Mouse (Mus musculus) gastrocnemius, adult 8-10 months (tissue): ENCODE measurements around the gene Tpo. TPM values are rescaled to one million over a fixed set of nuclear protein-coding genes. Genes with fewer than 3 reads are reported as not detected.

Source experiments
- DNase-seq, 2 experiments: peaks; one replicate each; pipeline ENCODE4 v3.0.0; 2022; ENCODE audit warnings: low spot score in 2 of 2
- total RNA-seq, 4 experiments: library from RNA; stranded (reverse); gene quantifications; 2 replicates each; pipeline ENCODE4 v1.2.4; 2022

Tpo gene
- total RNA-seq, 4 experiments from 2014 or later, result not detected

GRCm38 (mm10) chr12:30077056-30077455 lies 55.4 kb downstream of the Tpo start:
- DNase-seq, result no peak

- DNase-seq, result no peak
These were observed 56.1 kb downstream of the Tpo start for GRCm38 (mm10) chr12:30076316-30076715.

GRCm38 (mm10) chr12:30069321-30069720 lies 63.1 kb downstream of the Tpo start:
- DNase-seq, result no peak

GRCm38 (mm10) chr12:30067806-30068205 lies 64.6 kb downstream of the Tpo start:
- no peak for DNase-seq

- DNase-seq, result no peak
These were observed 70.3 kb downstream of the Tpo start for GRCm38 (mm10) chr12:30062118-30062505.

- DNase-seq, result no peak
These were observed 70.8 kb downstream of the Tpo start for GRCm38 (mm10) chr12:30061503-30062117.

- no peak for DNase-seq
These were observed 74.4 kb downstream of the Tpo start for GRCm38 (mm10) chr12:30058044-30058443.

GRCm38 (mm10) chr12:30054761-30055540 lies 77.5 kb downstream of the Tpo start:
- DNase-seq, result no peak

GRCm38 (mm10) chr12:30050235-30050634 lies 82.2 kb downstream of the Tpo start:
- DNase-seq, result peak; percentile 11 to 13

- no peak for DNase-seq
These were observed 82.6 kb downstream of the Tpo start for GRCm38 (mm10) chr12:30049818-30050217.

GRCm38 (mm10) chr12:30048848-30049247 lies 83.6 kb downstream of the Tpo start:
- no peak for DNase-seq

- peak in 1 of 2 experiments; percentile 15 for DNase-seq
These were observed 92.3 kb downstream of the Tpo start for GRCm38 (mm10) chr12:30040150-30040549.

- no peak for DNase-seq
These were observed 92.9 kb downstream of the Tpo start for GRCm38 (mm10) chr12:30039565-30039964.

GRCm38 (mm10) chr12:30036569-30037055 lies 95.8 kb downstream of the Tpo start:
- DNase-seq, result no peak

GRCm38 (mm10) chr12:30035841-30036568 lies 96.4 kb downstream of the Tpo start:
- no peak for DNase-seq

- peak in 1 of 2 experiments; percentile 21 for DNase-seq
These were observed 97.0 kb downstream of the Tpo start for GRCm38 (mm10) chr12:30035406-30035805.

GRCm38 (mm10) chr12:30034681-30035080 lies 97.7 kb downstream of the Tpo start:
- DNase-seq, result no peak

GRCm38 (mm10) chr12:30030571-30030970 lies 101.9 kb downstream of the Tpo start:
- no peak for DNase-seq

GRCm38 (mm10) chr12:30029111-30029510 lies 103.3 kb downstream of the Tpo start:
- no peak for DNase-seq

- DNase-seq, result no peak
These were observed 104.6 kb downstream of the Tpo start for GRCm38 (mm10) chr12:30027721-30028340.

- DNase-seq, result peak in 1 of 2 experiments; percentile 29
These were observed 108.1 kb downstream of the Tpo start for GRCm38 (mm10) chr12:30024264-30024825.
